Mouse (Mus musculus): ENCODE results near the gene Gm10799. TPM values are rescaled to one million over a fixed set of nuclear protein-coding genes. Genes with fewer than 3 reads are reported as not detected.
"Not testable (repeated sequence)": the region's sequence is repeated elsewhere in the genome, so short reads cannot be mapped to it uniquely, and the experiment has no call there.

The Gm10799 gene
- total and polyA plus RNA-seq, 3 experiments: not detected

DNA sequence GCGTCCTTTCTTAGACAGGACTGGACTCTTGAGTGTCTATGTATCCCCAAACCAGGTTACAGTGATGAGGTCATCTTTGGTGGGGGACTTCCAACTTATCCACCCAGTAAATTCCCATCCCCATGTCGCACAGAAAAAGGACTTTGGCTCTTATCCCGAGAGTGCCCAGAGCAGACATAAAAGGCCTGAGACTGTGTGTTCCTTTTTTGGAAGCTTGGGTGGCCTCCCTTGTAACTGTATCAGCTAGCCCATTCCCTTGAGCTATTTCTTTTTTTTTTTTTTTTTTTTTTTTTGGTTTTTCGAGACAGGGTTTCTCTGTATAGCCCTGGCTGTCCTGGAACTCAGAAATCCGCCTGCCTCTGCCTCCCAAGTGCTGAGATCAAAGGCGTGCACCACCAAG lies 2.8 kb downstream of the Gm10799 start, which contains the start of gene Gm10912:
TSS of gene Gm10912 (plus strand) at position 301 of the 400 bp plus-strand sequence.
- DNase-seq: not testable (repeated sequence)

DNA sequence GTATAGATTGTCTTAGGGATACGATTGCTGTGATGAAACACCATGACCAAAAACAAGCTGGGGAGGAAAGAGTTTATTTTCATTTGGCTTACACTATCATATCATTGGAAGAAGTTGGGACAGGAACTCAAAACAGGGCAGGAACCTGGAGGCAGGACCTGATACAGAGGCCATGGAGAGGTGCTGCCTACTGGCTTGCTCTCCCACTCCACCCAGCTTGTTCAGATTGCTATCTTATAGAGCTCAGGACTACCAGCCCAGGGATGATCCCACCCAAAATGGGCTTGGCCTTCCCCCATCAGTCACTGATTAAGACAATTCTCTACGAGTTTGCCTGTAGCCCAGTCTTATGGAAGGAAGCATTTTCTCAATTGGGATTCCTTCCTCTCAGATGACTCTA lies 4.2 kb downstream of the Gm10799 start:
- no peak for DNase-seq

DNA sequence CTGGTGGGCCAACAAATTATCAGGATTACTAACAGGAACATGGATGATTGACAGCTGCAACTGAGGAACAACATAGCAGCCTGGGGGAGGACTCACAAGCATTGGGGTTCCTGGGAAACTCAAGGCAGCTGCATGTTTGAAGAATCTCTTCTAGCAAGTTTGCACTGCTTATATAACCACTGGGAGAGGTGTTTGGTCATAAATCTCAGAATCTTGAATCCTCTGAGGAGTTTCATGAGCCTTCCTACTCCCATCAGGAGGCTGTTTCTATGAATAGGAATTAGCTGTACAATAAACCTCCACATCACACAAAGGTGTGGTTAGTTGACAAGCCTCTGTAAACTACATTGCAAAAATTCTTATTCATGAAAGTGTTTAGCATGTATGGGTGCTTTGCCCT lies 5.7 kb downstream of the Gm10799 start:
- DNase-seq: no peak

DNA sequence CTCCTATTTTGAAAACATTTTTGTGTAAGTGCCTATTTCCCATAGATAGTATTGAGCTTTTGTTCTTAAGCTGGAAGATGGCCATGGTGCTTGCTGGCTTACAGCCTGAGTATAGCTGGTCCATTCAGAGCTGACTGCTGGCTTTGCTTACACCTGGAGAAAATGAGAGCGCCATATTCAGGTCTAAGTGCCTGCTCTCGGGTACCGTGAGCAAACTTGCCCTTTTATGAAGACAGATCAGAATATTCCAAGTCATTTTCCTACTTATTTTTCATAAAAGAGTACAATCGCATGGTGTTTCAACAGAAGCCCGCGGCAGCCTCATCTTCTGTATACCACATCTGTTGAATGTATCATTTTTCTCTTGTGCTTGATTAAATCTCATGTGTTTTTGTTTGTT lies 7.4 kb downstream of the Gm10799 start:
- no peak for DNase-seq

DNA sequence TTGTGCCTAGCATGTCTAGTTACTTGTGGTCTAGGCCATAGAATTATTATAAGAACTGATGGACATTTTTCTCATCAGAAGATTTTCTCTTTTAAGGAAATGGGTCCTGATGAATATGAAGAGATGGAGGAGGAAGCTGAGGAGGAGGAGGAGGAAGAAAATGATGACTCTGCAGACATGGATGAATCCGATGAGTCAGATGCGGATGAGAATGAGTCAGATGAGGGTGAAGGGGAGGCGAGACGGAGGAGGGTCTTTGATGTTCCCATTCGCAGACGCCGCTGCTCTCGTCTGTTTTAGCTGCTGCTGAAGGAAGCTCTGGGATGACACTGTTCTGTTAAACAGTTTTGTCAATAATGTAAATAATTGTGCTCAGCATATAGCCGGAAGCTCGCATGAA lies 8.6 kb downstream of the Gm10799 start:
- DNase-seq: no peak

DNA sequence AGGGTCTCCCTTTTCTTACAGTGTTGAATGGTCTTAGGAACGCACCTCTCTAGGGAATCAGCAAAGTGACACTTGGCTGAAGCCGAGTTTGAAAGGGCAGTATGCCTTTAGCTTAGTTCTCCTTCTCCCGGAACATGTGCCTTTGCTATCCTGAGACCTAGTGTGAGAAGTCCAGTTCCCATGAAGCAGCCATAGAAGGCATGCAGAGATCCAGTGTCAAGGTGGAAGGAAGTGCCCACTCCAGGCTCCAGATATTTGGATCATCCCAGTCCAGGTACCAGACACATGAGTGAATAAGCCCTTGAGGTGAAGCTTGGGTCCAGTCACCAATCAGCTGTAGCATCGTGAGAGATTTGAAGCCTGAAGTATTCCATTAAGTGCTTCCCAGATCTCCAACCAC lies 9.4 kb downstream of the Gm10799 start:
- no peak for DNase-seq

DNA sequence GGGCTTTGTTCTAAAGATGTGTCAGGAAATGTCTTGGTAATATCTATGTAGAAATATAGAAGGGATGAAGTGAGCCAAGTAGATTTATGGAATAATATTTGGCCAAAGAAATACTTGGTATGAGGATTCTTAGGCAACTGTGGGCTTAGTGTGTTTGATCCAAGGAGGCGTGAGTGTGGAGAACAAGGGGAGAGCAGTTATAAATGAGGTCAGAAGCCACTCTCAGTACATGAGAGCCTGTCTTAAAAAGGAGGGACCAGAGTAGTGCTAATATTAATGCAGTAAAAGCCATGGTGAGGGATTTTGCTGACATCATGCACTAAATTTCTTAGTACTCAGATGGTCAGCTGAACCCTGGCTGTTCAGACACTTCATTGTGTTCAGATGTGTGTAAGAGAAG lies 10.0 kb downstream of the Gm10799 start:
- DNase-seq: no peak

DNA sequence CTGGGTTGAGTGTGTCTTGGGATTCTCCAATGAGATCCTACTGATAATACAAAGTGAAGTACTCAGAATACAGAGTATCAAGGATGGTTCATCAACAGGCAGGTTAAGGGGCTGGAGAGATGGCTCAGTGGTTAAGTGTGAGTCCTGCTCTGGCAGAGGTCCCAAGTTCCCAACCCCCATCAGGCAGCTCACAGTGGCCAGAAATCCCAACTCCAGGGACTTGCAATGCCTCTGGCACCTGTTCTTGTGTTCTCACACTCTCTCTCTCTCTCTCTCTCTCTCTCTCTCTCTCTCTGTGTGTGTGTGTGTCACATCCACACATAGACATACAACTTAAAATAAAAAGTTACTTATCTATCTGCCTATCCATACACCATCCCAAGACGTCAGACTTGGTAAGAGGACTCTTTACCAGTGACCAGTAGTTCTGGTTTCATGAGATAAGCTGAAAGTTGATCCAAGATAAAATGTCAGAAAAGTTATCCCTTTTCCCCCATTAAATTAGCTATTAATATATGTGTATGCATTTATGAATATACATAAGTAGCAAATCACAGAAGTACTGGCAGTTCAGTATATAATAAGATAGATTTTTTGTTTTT lies 23.8 kb downstream of the Gm10799 start:
- no peak for DNase-seq

DNA sequence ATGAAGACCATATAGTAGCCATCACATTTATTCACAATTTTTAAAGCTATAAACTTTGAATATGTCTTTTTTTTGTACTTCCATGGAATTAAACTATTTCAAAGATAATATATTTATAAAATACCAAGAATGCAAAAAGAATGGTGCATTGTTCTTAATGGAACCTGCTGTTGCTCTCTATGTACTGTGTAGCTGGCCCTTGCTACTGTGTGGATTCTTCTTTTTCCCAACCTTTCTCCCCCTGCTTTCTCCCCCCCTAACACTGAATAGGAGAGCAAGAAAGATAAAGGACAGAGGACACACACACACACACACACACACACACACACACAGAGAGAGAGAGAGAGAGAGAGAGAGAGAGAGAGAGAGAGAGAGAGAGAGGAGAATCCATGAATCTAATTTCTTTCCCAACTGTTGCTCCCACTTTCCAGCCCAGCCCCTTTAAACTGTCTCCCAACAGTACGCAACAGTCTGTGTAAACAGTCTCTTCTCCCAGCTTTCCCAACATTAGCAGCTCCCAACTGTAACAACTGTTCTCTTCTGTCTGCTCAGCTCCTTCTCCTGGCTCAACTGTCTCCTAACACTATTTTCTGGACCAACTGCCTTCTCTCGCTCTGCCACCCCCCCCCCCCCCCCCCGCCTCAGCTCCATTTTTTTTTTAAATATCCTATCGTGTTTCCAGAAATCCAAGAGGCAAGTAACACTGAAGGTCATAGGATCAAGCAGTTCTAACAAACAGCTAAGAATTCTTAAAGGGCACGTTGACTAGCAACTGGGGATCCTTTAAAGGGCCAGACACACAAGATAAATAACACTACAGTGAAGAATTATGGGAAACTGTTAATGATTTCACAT lies 24.5 kb downstream of the Gm10799 start:
- no peak for DNase-seq

DNA sequence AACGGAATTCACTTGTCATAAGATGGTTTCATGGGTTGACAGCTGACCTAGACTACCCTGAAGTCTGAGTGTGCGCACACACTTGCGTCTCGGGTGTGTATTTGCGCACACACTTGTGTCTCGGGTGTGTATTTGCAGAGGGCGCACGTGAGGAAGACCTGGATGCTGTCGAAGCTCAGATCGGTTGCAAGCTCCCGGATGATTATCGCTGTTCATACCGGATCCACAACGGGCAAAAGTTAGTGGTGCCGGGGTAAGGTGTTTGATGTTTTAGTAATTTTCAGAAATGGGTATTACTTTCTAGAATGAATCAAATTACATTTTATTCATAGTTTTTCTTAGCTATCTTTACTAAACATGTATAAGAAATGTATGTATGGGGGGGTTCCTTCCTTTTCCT lies 25.6 kb downstream of the Gm10799 start:
- no peak for DNase-seq

DNA sequence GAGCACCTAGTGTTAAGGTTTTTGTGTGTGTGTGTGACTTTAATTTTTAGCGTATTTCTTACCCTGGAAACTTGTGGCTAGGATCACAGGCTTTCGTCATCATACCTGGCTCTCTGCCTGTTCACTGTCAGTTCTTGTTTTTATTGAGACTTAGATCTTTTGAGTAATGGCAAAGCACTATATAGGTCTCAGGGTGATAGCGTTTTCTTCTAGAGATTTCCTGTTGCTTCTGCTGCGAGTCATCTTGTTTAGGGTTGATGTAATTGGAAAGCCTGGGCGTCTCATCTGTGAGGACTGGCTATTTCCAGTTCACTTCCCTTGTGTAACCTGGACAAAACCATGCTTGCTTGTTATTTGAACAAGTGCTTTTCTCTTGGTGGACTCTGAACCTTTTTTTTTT lies 26.7 kb downstream of the Gm10799 start:
- DNase-seq: peak; percentile 63

DNA sequence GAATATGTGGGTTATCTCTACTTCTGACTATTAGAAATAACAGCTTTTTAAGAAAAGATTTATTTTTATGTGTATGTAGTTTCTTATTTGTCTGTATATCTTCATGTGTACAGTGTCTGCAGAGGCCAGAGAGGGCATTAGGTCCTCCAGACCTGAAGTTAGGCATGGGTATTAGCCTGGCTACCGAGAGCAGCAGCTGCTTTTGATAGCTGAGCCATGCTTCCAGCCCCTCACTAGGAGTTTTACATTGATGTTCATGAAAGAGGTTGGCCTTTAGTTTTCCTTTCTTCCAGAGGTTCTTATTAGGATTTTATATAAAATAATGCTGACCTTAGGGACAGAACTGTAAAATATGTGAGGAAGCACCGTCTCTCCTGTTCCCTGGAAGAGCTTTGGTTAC lies 30.1 kb downstream of the Gm10799 start:
- no peak for DNase-seq

DNA sequence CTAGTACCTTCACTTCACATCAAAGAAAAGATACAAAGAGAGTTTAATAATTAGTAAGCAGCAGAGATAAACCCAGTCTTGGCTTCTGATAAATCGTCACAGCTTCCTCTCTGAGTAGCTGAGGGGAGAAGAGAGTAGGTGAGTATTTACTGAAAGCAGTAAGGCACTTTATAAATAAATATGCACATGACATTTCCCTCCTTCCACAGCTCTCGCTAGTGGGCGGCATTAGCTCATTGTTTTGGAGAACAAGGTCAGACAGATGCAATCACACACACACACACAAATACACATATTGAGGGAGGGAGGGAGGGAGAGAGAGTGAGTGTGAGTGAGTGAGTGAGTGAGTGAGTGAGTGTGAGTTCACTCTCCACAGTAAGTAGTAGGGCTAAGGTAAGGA lies 32.0 kb downstream of the Gm10799 start:
- DNase-seq: no peak

DNA sequence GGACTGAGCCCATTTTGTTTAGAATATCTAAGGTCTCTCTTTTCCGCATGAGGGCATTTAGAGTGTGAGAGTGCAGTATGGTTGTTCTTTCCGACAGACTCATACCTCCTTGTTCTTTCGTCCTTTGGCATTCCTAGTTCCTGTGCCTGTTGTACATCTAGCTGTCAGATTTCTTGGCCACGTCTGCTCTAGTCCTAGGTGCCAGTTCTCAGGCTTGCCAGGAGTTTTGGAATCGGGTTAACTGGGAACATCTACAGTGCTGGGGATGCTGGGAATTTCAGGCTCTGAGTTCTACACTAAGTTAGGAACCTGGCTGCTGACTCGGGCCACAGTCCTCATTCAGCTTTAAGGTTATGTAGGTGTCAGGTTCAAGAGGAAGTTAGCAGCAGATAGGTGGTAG lies 32.8 kb downstream of the Gm10799 start:
- no peak for DNase-seq

DNA sequence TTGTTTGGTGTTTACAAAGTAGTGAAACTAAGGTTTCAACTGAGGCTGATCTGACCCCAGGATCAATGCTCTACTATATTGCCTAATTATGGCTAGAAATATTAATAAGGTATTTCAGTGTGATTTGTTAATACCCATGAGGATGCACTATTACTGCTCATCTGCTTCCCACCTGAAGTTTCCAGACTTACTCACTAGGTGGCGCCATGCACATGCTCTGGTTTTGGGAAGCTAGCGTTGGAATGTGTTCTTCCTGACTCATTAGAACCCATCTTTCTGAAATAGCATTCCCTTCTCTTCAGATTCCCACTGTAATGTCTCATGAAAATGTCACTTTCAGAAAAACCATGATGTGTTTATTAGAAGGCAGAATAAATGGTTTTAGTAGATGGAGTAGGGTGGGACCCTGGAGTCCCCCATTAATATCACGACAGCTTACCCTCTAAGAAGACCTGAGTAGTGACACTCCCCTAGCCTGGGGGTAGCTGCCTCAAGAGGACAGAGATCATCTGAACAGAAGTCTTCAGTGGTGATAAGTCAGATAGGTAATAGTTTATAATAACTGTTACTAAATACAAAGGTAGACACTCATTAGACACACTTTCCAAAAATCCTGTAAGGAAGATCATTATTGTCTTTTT lies 33.4 kb downstream of the Gm10799 start:
- DNase-seq: peak; percentile 77

DNA sequence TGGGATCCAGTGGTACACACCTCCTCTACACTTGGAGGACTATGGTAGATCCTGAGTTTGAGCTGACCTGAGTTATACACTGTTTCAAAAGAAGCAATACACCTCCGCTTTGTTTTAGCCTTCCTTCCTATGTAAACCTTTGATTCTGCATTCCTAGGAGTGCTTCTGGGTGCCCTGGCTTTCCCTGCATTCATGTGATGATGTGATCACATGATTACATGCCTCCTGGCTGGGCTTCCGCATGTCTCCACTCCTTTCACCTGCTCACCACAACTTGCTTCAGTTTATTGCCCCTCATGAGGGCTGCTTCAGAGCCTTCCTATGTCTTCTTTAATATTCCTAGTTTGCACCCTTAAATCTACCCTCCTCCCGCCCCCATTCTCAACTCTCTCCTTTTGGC lies 36.3 kb downstream of the Gm10799 start:
- DNase-seq: no peak

DNA sequence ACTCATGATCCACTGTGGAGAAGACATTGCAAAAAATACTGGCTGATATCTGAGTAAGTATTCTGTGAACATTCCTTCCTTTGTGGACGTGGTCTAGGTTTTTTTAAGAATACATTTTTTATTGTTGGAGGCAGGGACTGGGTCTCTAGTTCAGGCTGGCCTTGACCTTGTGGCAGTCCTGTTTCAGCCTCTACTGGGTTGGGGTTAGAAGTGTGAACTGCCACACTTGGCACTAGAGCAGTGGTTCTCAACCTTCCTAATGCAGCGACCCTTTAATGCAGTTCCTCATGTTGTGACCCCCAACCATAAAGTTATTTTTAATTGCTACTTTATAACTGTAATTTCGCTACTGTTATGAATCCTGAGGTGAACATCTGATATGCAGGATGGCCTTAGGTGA lies 38.0 kb downstream of the Gm10799 start:
- DNase-seq: no peak

DNA sequence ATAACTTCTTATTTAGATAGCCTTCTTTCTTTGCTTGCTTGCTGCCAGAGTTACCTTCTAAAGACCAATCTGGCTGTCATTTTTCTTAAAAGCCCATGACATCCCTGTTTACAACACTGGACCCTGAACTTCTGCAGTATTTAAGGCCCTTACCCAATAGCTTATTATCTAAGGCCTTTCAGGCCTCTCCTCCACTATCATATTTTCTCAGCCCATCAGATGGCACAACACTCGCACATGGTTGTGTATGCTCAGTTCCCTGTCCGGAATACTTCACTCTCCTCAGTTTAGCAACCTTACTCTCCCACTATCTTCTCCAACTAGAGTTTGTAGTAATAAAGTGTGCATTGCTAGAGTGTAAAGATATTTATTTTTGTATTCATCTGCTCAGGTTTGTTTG lies 39.3 kb downstream of the Gm10799 start:
- DNase-seq: no peak

DNA sequence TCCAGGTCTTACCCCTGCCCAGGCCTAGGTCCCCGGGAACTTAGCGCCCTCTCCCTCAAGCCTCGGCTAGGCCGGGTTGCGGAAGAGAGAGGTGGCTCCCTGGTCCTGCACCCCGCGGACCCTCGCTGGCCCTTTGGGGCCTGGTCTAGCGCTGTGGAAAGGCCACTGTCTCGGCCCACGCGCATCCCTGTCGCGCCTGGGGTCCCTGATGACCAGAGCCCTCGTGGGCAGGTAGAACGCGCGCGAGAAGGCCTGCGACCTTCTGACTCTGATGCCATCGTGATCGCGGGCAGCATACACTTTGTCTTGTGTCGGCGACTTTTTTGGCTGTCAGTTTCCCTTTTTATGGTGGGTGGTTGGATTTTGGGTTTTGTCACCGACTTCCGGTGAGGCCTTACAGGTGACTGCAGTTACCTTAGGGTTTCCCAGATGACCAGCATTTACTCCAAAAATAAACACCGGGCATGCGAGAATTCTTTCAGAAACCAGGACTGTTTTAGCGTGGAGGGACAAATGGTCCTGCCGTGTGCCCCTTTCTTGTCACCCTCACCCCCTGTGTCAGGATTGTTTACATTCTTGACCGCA lies 40.1 kb downstream of the Gm10799 start, which contains the start of gene 4931422A03Rik:
TSS of gene 4931422A03Rik (minus strand) at position 223 of the 585 bp plus-strand sequence.
- DNase-seq: no peak

DNA sequence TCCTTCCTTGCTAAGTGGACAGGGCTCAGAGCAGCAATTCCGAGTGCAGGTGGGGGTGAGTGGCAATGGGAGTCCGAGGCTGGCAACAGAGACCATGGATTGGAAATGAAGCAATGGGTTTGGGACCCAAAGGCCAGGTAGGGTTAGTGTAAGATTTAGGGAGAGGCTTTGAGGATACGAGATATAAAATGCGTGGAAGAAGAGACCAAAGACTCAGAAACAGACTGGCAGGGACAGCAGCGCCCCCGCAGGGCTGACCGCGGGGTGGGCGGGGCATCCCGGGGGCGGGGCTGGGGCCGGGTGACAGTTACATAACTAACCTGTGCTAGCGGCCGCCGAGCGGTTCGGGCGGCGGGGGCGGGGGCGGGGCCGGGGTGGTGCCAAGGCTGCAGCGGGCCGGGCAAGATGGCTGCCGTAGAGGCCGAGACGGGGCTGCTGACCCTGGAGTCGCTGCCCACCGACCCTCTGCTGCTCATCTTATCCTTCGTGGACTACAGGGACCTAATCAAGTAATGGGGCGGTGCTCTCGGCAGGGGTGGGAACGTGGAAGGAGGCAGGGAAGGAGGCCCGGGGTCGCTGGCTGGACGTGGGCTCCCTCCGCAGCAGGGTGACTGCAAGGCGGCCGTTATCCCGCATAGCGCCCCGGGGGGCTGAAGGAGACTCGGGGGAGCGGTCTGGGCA lies 40.8 kb downstream of the Gm10799 start, which contains the start of gene Fbxo3:
TSS of gene Fbxo3 (plus strand) at position 264 of the 681 bp plus-strand sequence.
- peak; percentile 96 for DNase-seq

DNA sequence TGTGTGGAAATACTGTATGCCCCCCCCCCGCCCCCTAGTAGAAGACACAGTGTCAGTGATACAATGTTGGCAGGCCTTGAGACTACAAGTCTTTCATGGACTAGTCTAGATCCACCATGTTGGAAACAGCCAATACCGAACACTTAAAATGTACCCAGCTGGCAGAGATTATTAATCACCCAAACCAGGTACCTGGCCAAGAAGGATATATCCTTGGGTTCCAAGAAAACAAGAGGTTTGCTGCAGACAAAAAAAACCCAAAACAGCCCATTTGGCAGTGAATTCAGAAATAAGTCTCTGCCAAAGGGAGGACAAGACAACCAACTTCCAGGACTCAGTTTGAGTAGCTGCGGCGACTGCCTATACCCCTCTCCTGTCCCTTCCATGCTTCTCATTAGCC lies 43.7 kb downstream of the Gm10799 start:
- no peak for DNase-seq

DNA sequence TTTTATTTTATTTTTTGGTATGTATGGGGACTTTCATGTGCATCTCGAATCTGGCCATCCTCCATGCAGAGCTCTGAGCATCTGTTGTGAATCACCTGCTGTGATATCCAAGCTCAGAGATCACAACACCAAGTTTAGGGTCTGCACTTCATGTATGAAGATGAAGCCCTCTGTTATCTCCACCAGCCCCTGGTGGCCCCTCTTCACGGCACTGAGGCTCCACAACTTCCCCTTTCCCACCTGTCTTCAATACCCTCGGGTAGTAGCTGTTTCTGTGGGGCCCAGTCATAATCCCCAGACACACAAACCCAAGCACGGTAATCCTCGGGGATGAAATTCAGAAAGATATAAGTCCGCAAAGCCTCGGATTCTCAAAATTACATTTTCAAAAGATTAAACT lies 45.3 kb downstream of the Gm10799 start:
- no peak for DNase-seq

All from adrenal gland, adult 2 months (tissue).